Mouse (Mus musculus): Measurements from ENCODE around the gene Cyp2b19. TPM values are rescaled to one million over a fixed set of nuclear protein-coding genes. Genes with fewer than 3 reads are reported as not detected.

Cyp2b19 gene
- polyA plus RNA-seq (2014; fragmentation: Nextera tagmentation; extraction: Ambion mirVana), result not detected in 2 replicates

- no peaks in the 10 kb centered on the region for H3K9me3 ChIP-seq (ENCODE audit: control insufficient read depth, low read length)
- ATAC-seq (ENCODE audit: insufficient read depth, low FRiP score, low TSS enrichment) (no peak), DNase-seq (ENCODE audit: low spot score) (no peak)
- H3K4me2 ChIP-seq (ENCODE audit: low read depth), result no peak within 1 kb of the TSS
- H3K36me3 ChIP-seq (ENCODE audit: control insufficient read depth, insufficient read depth, low read length), result no peaks in the 10 kb centered on the region
- WGBS, result 93% methylated on average over 2 of the region's 2 CpGs
- no peaks in the 10 kb centered on the region for H3K27me3 ChIP-seq (ENCODE audit: control insufficient read depth, insufficient read depth, low read length)
- H3K9ac ChIP-seq (ENCODE audit: low read length), result no peak within 1 kb of the TSS
- no peak within 1 kb of the TSS for H3K27ac ChIP-seq (ENCODE audit: low read depth, low read length)
- no peak within 1 kb of the TSS for H3K4me3 ChIP-seq (ENCODE audit: low read depth, low read length)
- no peaks in the 10 kb centered on the region for H3K4me1 ChIP-seq (ENCODE audit: control insufficient read depth, insufficient read depth, low read length)
Measured at GRCm38 (mm10) chr7:26756842-26757241, at the start of gene Cyp2b19. Gene Cyp2b19, plus strand, starts transcription at chr7:26757142.

DNA sequence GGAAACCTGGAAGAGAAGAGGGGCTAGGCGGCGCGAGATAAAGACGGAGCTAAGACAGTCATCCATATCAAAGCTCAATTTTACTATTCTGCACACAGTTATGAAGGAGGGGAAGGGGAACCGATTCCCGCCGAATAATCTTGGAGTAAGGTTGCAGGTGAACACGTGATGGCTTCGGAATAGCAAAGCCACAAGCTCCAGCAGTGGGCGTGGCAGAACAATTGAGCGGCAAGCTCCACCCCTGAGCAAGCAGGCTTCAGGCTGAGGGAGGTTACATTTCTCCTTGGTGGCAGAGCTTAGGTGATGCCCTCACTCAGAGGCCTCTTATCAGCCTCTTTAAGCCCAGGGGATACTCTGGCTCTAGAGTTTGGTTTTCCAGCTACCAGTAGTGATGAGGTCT lies 45.9 kb upstream of the Cyp2b19 start:
- Histone ChIP-seq H3K9ac (ENCODE audit: low read length) (no peak overlapping the region), H3K4me2 (ENCODE audit: low read depth) (no peak overlapping the region), H3K4me1 (ENCODE audit: control insufficient read depth, insufficient read depth, low read length) (no peaks in the 10 kb centered on the region), H3K4me3 (ENCODE audit: low read depth, low read length) (no peak overlapping the region), H3K27me3 (ENCODE audit: control insufficient read depth, insufficient read depth, low read length) (no peaks in the 10 kb centered on the region), H3K36me3 (ENCODE audit: control insufficient read depth, insufficient read depth, low read length) (no peaks in the 10 kb centered on the region), H3K9me3 (ENCODE audit: control insufficient read depth, low read length) (0 out of 2 replicates have a peak, but pooled peaks cover 3% of the 10 kb centered on the region), H3K27ac (ENCODE audit: low read depth, low read length) (no peak overlapping the region)
- DNase-seq (ENCODE audit: low spot score), result no peak
- no peak for ATAC-seq (ENCODE audit: insufficient read depth, low FRiP score, low TSS enrichment)
- WGBS, result 86% methylated on average over 11 of the region's 11 CpGs

GRCm38 (mm10) chr7:26738940-26739339 lies 18.0 kb upstream of the Cyp2b19 start:
- Histone ChIP-seq H3K36me3 (ENCODE audit: control insufficient read depth, insufficient read depth, low read length) (no peaks in the 10 kb centered on the region), H3K9me3 (ENCODE audit: control insufficient read depth, low read length) (no peaks in the 10 kb centered on the region), H3K27ac (ENCODE audit: low read depth, low read length) (no peak overlapping the region), H3K27me3 (ENCODE audit: control insufficient read depth, insufficient read depth, low read length) (no peaks in the 10 kb centered on the region), H3K4me1 (ENCODE audit: control insufficient read depth, insufficient read depth, low read length) (no peaks in the 10 kb centered on the region), H3K4me2 (ENCODE audit: low read depth) (no peak overlapping the region), H3K9ac (ENCODE audit: low read length) (no peak overlapping the region), H3K4me3 (ENCODE audit: low read depth, low read length) (no peak overlapping the region)
- ATAC-seq (ENCODE audit: insufficient read depth, low FRiP score, low TSS enrichment) (no peak), DNase-seq (ENCODE audit: low spot score) (no peak)

- Histone ChIP-seq H3K4me3 (ENCODE audit: low read depth, low read length) (no peak overlapping the region), H3K27ac (ENCODE audit: low read depth, low read length) (no peak overlapping the region), H3K4me1 (ENCODE audit: control insufficient read depth, insufficient read depth, low read length) (no peaks in the 10 kb centered on the region), H3K27me3 (ENCODE audit: control insufficient read depth, insufficient read depth, low read length) (no peaks in the 10 kb centered on the region), H3K9ac (ENCODE audit: low read length) (no peak overlapping the region), H3K9me3 (ENCODE audit: control insufficient read depth, low read length) (no peaks in the 10 kb centered on the region), H3K36me3 (ENCODE audit: control insufficient read depth, insufficient read depth, low read length) (no peaks in the 10 kb centered on the region), H3K4me2 (ENCODE audit: low read depth) (no peak overlapping the region)
- no peak for ATAC-seq (ENCODE audit: insufficient read depth, low FRiP score, low TSS enrichment)
- 89% methylated on average over 4 of the region's 4 CpGs for WGBS
- no peak for DNase-seq (ENCODE audit: low spot score)
Measured at GRCm38 (mm10) chr7:26743948-26744347, 13.0 kb upstream of the Cyp2b19 start.

- no peak overlapping the region for H3K27ac ChIP-seq (ENCODE audit: low read depth, low read length)
- no peaks in the 10 kb centered on the region for H3K27me3 ChIP-seq (ENCODE audit: control insufficient read depth, insufficient read depth, low read length)
- H3K9ac ChIP-seq (ENCODE audit: low read length), result no peak overlapping the region
- H3K9me3 ChIP-seq (ENCODE audit: control insufficient read depth, low read length), result no peaks in the 10 kb centered on the region
- WGBS, result 76% methylated on average over 1 of the region's 1 CpGs
- no peaks in the 10 kb centered on the region for H3K4me1 ChIP-seq (ENCODE audit: control insufficient read depth, insufficient read depth, low read length)
- no peak overlapping the region for H3K4me2 ChIP-seq (ENCODE audit: low read depth)
- no peaks in the 10 kb centered on the region for H3K36me3 ChIP-seq (ENCODE audit: control insufficient read depth, insufficient read depth, low read length)
- DNase-seq (ENCODE audit: low spot score) (no peak), ATAC-seq (ENCODE audit: insufficient read depth, low FRiP score, low TSS enrichment) (no peak)
- H3K4me3 ChIP-seq (ENCODE audit: low read depth, low read length), result no peak overlapping the region
Measured at GRCm38 (mm10) chr7:26745486-26745885, 11.5 kb upstream of the Cyp2b19 start.

DNA sequence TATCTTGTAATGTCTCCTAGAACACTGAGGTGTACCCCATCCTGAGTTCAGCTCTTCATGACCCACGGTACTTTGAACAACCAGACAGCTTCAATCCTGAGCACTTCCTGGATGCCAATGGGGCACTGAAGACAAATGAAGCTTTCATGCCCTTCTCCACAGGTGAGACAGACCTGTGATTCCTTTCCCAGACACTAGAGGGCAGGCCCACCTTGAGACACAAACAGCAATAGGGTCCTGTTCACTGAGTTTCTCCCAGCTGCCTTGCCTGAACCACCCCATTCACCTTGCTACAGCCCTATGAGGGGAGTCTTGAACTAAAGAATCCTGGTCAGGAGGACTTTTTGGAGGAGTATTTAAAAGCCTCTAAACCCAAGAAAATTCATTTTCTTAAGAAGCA lies 10.1 kb downstream of the Cyp2b19 start:
- Histone ChIP-seq H3K9ac (ENCODE audit: low read length) (no peak overlapping the region), H3K4me1 (ENCODE audit: control insufficient read depth, insufficient read depth, low read length) (no peaks in the 10 kb centered on the region), H3K36me3 (ENCODE audit: control insufficient read depth, insufficient read depth, low read length) (no peaks in the 10 kb centered on the region), H3K4me2 (ENCODE audit: low read depth) (no peak overlapping the region), H3K27me3 (ENCODE audit: control insufficient read depth, insufficient read depth, low read length) (no peaks in the 10 kb centered on the region), H3K9me3 (ENCODE audit: control insufficient read depth, low read length) (no peaks in the 10 kb centered on the region), H3K27ac (ENCODE audit: low read depth, low read length) (no peak overlapping the region), H3K4me3 (ENCODE audit: low read depth, low read length) (no peak overlapping the region)
- ATAC-seq (ENCODE audit: insufficient read depth, low FRiP score, low TSS enrichment), result no peak
- 71% methylated on average over 1 of the region's 1 CpGs for WGBS
- no peak for DNase-seq (ENCODE audit: low spot score)

GRCm38 (mm10) chr7:26769881-26770470 lies 13.0 kb downstream of the Cyp2b19 start:
- Histone ChIP-seq H3K4me2 (ENCODE audit: low read depth) (no peak overlapping the region), H3K4me1 (ENCODE audit: control insufficient read depth, insufficient read depth, low read length) (no peaks in the 10 kb centered on the region), H3K27me3 (ENCODE audit: control insufficient read depth, insufficient read depth, low read length) (no peaks in the 10 kb centered on the region), H3K9me3 (ENCODE audit: control insufficient read depth, low read length) (no peaks in the 10 kb centered on the region), H3K9ac (ENCODE audit: low read length) (no peak overlapping the region), H3K27ac (ENCODE audit: low read depth, low read length) (no peak overlapping the region), H3K36me3 (ENCODE audit: control insufficient read depth, insufficient read depth, low read length) (no peaks in the 10 kb centered on the region), H3K4me3 (ENCODE audit: low read depth, low read length) (no peak overlapping the region)
- WGBS, result 86% methylated on average over 9 of the region's 9 CpGs
- DNase-seq (ENCODE audit: low spot score) (no peak), ATAC-seq (ENCODE audit: insufficient read depth, low FRiP score, low TSS enrichment) (no peak)

DNA sequence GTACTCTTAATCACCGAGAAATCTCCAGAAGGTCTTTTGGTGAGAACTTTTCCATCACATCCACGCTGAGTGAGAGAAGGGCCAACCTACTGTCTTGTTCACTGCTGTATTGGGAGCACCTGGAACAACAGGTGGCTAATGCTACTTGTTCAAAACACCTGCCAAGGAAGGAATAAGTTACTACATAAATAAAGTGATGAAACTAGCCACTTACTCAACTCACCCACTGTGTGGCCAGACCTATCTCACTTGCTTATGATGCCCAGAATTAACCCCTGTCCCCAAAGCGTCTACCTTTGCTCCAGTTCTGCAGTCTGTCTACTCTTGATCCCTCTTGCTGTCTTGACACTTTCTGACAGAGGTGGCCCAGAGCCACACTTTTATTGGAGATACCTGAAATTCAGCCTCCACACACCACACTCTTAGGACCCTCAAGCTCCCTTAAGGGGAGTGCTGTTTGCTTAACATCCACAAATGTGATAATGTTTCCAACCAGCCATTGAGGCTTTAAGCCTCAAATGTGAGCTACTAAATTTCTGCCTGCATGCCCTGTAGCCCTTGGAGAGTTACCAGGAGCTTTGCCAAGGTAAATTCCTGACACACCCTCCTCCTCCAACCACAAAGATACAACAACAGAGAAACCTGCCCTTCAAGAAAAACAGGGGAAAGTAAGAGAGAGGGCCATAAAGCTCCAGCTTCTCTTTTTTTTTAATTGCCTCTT lies 16.1 kb downstream of the Cyp2b19 start:
- no peak overlapping the region for H3K9ac ChIP-seq (ENCODE audit: low read length)
- H3K4me3 ChIP-seq (ENCODE audit: low read depth, low read length), result no peak overlapping the region
- H3K4me1 ChIP-seq (ENCODE audit: control insufficient read depth, insufficient read depth, low read length), result no peaks in the 10 kb centered on the region
- H3K27ac ChIP-seq (ENCODE audit: low read depth, low read length), result no peak overlapping the region
- H3K4me2 ChIP-seq (ENCODE audit: low read depth), result no peak overlapping the region
- no peaks in the 10 kb centered on the region for H3K9me3 ChIP-seq (ENCODE audit: control insufficient read depth, low read length)
- no peaks in the 10 kb centered on the region for H3K27me3 ChIP-seq (ENCODE audit: control insufficient read depth, insufficient read depth, low read length)
- WGBS, result 75% methylated on average over 3 of the region's 3 CpGs
- DNase-seq (ENCODE audit: low spot score), result no peak
- no peak for ATAC-seq (ENCODE audit: insufficient read depth, low FRiP score, low TSS enrichment)
- no peaks in the 10 kb centered on the region for H3K36me3 ChIP-seq (ENCODE audit: control insufficient read depth, insufficient read depth, low read length)

DNA sequence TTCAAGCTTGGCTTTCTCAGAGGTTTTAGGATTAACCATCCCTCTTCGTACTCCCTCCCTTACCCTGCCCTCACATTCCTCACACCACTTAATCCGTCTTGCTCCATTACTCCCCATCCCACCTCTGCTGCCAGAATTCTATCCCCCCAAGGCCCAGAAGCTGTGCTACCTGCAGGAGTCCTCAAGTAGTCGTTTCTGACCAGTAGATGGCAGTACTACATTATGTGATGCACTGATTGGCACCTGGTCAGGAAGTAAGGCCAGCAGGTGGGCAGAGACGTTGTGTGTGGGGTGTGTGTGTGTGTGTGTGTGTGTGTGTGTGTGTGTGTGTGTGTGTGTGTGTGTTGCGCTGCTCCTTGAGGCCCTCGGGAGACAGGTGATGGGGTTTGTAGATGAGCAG lies 18.9 kb downstream of the Cyp2b19 start:
- Histone ChIP-seq H3K27ac (ENCODE audit: low read depth, low read length) (no peak overlapping the region), H3K9me3 (ENCODE audit: control insufficient read depth, low read length) (no peaks in the 10 kb centered on the region), H3K36me3 (ENCODE audit: control insufficient read depth, insufficient read depth, low read length) (no peaks in the 10 kb centered on the region), H3K4me2 (ENCODE audit: low read depth) (no peak overlapping the region), H3K4me3 (ENCODE audit: low read depth, low read length) (no peak overlapping the region), H3K4me1 (ENCODE audit: control insufficient read depth, insufficient read depth, low read length) (no peaks in the 10 kb centered on the region), H3K27me3 (ENCODE audit: control insufficient read depth, insufficient read depth, low read length) (no peaks in the 10 kb centered on the region), H3K9ac (ENCODE audit: low read length) (no peak overlapping the region)
- ATAC-seq (ENCODE audit: insufficient read depth, low FRiP score, low TSS enrichment) (no peak), DNase-seq (ENCODE audit: low spot score) (no peak)
- WGBS, result 24% methylated on average over 5 of the region's 6 CpGs
